Mouse (Mus musculus): ENCODE measurements around the gene Tspan14.
A peak's percentile ranks its signal among the peaks of the same experiment; 100 is the strongest.

Gene Tspan14

GRCm38 (mm10) chr14:40975127-40975721 is 8.6 kb upstream of the Tspan14 start:
- peak; percentile 64 to 75 for DNase-seq

DNA sequence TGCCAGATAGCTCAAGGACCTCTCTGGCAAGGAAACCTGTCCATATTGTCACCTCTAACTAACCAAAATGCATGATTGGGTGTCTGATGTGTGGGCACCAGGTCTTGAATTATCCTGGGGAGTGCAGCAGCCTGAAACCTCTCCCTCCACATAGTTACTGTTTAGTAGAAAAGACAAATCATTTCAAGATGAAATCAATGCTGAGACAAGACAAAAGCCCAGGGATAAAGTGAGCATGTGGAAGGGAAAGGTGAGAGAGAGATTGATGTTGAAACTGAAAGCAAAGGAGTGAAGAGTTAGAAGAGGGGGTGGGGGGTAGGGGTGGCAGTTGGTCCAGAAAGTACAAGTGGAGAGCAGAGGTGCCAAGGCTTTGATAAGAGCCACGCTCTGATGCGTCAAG is 1.4 kb upstream of the Tspan14 start:
- no peak for DNase-seq

DNA sequence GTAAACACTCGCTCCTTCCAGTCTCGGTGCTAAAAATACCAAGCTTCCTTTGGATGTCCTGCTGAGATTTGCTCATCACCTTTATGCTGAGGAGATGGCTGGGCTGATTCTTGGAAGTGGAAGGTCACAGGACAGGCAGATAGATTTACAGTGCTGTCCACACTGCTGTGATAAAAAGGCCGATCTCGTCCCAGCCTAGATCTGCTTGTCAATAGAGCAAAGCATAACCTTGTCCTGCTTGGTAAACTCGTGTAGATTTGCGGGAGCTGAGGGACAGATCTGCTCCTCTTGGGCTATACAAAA is 942 bp upstream of the Tspan14 start:
- no peak for DNase-seq

DNA sequence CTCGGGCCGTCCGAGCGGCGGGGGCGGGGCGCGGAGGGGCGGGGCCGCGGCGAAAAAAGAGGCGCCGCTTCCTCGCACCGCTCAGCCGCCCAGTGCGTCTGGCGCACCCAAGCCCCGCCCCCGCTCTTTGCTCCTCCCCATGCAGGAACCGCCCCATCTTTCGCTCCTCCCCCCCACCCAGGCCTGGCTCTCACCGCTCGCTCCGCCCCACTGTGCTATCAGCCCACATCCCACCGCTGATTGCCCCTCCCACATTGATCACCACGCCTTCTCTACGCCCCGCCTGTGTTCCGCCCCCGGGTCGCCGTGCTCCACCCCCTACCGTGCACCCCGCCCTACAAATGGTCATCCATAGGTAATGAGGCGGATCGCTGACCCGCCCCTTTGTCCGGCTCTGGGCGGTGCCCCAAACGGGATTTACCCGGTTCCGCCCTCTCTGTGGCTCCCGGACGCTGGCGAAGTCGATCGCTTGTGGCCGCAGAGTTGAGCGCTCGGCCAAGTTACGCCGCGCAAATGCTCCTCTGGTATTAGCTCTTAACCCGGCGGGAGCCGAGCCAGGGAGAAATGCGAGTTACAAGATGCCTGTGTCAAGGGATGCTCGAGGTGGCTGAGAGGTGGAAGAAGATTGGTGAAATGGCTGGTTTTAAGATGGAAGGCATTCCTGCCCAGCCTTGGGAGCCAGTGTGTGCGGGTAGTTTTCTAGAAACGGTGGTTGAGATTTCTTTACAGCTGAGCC is 423 bp upstream of the Tspan14 start:
- DNase-seq: peak; percentile 93 to 95

DNA sequence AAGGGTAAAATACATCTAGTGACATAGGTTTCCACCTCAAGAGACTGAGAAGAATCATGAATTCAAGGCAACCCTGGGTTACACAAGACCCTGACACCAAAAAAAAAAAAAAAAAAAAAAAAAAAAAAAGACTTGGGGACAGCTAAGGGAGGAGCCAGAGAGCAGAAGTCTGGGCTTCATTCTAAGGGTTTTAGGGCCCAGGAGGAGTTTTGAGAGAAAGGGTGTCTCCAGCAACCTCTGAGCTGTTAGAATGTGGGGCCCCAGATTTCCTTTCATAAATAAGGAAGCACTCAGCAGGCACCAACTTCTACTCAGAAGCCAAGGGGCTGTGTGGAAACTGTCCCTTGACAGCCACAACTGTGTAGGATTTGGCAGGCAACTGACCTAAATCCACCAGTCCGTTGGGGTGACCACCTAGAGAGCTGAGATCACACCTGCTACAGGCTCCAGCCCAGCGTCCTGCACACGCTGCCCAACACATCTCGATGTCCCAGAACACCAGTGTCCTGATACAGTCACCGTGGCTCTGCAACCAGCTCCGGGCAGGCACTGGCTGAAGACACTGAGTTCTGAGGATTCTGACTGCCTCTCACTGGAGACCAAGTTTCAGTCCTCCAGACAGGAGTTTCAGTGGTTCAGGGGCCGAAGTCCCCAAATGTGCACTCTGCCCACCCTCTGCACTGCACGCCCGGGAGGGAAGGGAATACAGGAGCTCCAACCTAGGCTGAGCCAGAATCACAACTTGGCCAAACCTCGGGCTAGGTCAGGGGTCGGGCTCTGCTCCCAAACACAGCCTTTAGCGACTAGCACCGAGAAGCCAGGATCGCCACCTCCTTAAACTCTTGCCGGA is 875 bp downstream of the Tspan14 start:
- DNase-seq: peak in 1 of 2 experiments; percentile 26

DNA sequence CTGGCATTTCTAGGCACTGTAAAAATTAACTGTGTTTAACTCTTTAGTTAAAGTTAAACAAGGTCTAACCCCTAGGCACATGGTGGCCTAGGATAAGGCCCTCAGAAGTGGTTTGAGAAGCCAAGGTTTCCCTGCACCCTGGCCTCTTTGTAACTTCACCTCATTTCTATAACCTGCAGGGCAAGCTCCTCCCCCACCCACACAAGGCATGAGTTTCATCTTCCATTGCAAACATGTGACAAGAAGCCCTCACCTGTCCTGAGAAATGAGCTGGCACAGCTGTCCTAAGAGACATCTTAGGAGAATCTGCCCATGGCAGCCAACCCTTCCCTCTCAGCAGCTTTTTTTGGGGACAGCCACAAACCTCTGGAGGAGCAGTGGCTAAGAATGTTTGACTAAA is 1.7 kb downstream of the Tspan14 start:
- DNase-seq: no peak

GRCm38 (mm10) chr14:40964214-40964610 is 2.4 kb downstream of the Tspan14 start:
- no peak for DNase-seq

DNA sequence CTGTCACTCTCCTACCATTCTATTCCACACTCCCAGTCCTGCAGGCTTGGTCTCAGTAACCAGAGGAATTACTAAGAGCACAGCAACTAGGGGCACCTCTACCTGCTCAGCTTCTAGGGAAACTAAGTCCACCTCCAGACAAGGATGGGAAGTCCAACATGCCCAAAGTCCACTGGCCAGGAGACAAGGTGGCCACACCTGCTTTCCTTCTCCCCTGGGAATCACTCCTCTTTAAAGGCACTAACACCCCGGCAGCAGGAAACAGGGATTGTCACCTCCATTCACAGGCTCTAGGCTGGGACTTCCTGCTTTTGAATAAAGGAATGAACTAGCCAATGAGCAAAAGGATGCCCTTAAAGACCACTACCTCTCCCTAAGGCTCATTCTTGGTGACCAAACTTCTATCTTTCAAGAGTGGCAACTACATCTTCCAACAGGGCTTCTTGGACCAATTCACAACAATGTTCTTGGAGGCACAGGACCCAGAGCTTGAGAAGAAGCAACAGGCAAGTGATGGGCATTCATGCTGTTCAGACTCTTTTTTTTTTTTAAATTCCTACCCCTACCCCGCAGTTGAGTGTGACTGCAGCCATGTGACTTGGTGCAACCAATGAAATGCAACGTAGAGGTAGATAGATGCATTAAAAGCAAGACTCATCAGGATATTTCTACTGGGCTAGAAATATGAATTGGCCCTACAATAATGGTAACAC is 3.0 kb downstream of the Tspan14 start:
- no peak for DNase-seq

DNA sequence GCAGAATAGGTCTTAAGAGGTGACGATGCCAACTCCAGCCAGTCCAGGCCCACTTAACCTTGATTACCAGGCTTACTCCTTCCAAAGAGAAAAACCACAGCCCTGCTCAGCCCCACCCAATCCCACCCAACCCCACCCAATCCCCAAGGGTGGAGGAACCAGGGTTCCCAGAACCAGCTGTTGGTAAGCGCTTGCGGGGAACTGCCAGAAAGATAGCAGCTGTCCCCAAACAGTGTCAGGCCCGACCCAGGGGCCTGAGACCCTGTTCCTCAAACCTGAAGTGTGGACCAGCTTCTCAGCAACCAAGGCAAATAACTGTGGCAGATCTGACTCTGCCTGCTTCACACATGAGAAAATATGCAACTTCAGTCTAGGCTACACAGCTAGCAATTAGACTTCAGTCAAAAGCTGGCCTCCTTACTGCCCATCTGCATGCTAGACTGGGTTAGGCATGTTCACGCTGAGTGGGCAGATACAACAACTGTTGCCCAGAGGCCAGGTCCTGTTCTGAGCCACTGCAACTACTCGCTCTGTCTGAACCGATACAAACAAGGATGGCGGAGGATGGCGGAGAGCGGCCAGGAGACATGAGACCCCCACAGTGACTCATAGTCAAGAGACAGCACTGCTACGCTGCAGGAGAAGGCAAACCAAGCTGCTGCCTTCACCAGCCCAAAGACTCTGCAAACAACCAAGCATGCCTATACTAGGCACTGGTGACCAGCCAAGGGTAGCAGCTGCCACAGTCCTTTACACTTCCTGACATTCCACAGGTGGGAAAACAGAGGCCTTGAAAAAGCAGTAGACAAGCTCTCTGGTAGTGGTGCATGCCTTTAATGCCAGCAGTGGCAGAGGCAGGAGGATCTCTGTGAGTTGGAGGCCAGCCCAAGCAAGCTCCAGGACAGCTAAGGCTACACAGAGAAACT is 4.0 kb downstream of the Tspan14 start:
- no peak for DNase-seq

- no peak for DNase-seq
Observed at GRCm38 (mm10) chr14:40960237-40960636, 6.4 kb downstream of the Tspan14 start.

DNA sequence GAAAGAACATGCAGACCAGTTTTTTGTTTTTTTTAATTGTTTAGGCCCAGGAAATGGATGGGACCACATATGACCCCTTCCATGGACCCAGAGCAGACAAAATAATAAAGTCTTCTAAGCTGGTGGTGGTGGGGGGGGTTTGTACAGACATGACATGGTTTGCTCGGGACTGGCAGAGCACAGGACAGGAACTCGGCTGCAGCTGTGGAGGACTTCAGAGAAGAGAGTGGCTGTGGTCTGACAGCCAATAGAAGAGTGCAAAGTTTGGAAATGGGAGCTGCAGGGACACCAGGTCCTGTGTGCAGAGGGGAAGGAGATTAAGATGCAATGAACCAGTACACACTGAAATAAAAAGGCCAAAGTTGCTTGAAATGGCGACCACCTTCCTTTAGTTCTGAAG is 7.0 kb downstream of the Tspan14 start:
- DNase-seq: no peak

GRCm38 (mm10) chr14:40958986-40959381 is 7.6 kb downstream of the Tspan14 start:
- no peak for DNase-seq

DNA sequence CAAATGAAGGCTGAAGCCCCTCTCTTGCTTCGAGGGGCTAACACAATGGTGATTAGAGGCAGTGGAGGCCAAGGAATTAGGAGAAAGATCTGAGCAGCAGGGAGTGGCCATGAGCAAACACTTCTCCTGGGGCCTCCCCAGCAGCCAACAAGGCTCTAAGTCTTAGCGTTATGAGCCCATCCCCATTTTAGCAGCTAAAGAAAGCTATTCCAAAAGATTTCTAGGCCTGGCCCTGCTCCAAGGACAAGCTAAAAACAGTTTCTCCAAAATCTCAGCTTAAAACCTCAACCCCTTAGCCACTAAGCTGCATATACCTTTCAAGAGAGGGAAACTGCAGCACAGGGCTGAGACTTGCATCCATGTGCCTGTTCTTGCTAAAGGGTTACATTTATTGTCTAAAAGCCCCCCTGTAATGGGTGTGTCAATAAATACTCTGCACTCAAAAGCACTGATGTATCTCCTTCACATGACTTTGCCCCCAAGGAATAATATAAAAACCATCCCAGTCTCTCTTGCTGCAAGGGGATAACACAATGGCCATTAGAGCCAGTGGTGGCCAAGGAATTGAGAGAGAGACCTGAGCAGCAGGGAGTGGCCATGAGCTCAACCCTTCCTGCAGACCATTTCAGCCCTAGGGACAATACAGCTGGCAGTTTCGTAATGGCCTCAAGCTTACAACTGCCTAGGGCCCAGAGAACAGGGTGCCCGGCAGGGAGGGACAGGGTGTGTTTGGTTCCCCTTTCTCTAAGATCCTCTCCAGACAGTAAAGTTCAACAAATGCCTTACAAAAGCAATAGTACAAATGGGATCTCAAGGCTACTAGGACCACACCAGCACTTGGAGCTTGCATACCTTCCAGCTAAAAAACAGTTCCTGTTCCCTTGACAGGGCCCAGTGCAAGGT is 8.3 kb downstream of the Tspan14 start:
- DNase-seq: no peak

GRCm38 (mm10) chr14:40957607-40958006 is 9.0 kb downstream of the Tspan14 start:
- DNase-seq: no peak

- peak in 1 of 2 experiments; percentile 29 for DNase-seq
Observed at GRCm38 (mm10) chr14:40956252-40957146, 10.1 kb downstream of the Tspan14 start.

- DNase-seq: peak; percentile 20 to 46
Observed at GRCm38 (mm10) chr14:40955596-40956251, 10.9 kb downstream of the Tspan14 start.

DNA sequence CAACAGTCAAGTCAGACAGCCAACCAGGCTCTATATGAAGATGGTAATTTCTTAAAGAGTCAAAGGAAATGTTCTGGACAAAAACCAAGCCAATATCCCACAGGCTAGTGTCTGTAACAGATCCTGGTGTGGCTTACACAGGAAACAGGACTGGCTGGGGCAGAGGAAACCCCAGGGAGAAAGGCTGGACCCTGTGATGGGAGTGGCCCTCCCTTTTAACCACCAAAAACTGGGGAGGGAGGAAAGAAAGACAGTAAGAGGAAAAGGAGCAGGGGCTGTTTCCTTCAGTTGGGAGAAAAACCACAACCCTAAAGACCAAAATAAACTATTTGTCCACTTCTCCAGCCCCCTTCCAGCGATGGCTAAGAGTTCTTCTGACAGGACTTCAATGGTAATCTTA is 11.5 kb downstream of the Tspan14 start:
- no peak for DNase-seq

DNA sequence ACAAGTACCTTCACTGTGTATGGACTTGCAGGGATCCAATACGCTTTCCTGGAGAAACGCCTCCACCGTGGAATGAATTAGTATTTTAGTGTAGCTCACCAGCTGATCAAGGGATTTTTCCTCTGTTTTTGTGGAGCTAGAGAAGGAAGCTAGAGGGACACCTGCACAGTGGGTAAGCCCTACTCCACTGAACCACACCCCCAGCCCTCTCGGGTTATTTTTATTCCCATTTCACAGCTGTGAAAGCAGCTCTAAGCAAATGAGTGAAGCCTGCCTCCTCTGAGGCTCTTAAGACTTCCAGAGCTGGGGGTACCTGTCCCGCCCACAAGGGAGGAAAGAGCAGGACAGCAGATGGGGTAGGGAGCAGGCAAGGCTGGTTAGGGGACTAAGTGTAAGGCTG is 13.2 kb downstream of the Tspan14 start:
- no peak for DNase-seq

DNA sequence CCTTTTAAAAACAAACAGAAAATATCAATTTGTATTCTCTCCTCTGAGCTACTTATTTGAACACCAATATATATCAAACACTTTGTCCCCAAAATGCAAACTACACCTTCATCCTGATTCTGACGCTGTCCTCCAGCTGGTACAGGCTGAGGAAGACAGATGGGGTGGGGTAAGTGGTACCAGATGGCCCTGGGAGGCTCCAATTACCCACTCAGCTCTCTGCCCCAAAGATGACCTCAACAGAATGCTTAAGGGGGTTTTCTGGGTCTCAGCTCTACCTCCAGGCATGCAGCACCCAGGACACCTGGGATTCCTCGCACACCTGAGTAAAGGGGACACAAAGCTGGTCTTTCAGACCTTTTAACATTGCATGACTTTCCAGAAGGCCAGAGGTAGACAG is 13.9 kb downstream of the Tspan14 start:
- DNase-seq: no peak

Measured in cerebellum, postnatal 36 days (tissue).